Mouse (Mus musculus): Measurements from ENCODE around the gene Thra. TPM values are rescaled to one million over a fixed set of nuclear protein-coding genes. Genes with fewer than 3 reads are reported as not detected.
A peak's percentile ranks its signal among the peaks of the same experiment; 100 is the strongest.

Thra gene
- polyA plus RNA-seq, 1 experiment from 2014 or later: 24.5 TPM

DNA sequence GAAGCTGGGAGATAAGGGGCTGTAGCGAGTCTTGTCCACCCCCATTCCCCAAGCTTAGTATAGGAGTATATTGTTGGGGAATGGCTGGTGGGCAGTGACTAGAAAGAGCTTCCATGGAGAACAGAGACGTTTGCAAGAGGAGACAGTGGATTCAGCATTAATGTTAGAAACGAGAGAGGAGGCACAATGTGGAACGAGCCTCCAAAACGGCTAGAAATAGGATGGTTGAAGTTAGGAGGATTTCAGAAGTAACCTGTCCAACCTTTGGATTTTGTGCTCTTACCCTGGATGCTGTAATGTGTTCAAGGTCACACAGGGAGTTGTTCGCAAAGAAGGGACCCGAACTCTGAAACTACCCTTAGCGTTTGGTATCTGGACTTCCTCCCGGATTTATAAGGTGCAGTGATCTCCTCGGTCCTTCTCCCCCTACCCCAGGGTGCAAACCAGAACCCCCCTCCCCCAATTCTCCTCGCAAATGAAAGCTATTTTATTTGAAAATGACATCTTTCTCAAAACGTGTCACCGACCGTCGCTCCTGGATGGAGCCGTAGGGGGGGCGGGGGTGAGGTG lies 698 bp downstream of the Thra start:
- Histone ChIP-seq H3K27ac (replicated peaks) (peak overlapping the region; percentile 99), H3K4me3 (ENCODE audit: low read depth, low read length) (peak overlapping the region; percentile 98), H3K4me1 (replicated peaks; ENCODE audit: control insufficient read depth, insufficient read depth) (peaks cover 24% of the 10 kb centered on the region), H3K9me3 (ENCODE audit: control insufficient read depth, low read length) (no peaks in the 10 kb centered on the region), H3K36me3 (ENCODE audit: control insufficient read depth, insufficient read depth, low read length) (no peaks in the 10 kb centered on the region), H3K27me3 (ENCODE audit: control insufficient read depth, insufficient read depth, low read length) (no peaks in the 10 kb centered on the region), H3K9ac (ENCODE audit: low read length) (peak overlapping the region; percentile 98), H3K4me2 (replicated peaks; ENCODE audit: low read depth) (peak overlapping the region; percentile 87)
- 0% methylated on average over 17 of the region's 17 CpGs for WGBS
- DNase-seq (ENCODE audit: low spot score) (no peak), ATAC-seq (ENCODE audit: low FRiP score, low TSS enrichment) (no peak)
- TF ChIP-seq CTCF (IDR thresholded peaks at IDR 0.05; ENCODE audit: low read depth) (no peak), EP300 (optimal IDR thresholded peaks at IDR 0.05) (no peak)

DNA sequence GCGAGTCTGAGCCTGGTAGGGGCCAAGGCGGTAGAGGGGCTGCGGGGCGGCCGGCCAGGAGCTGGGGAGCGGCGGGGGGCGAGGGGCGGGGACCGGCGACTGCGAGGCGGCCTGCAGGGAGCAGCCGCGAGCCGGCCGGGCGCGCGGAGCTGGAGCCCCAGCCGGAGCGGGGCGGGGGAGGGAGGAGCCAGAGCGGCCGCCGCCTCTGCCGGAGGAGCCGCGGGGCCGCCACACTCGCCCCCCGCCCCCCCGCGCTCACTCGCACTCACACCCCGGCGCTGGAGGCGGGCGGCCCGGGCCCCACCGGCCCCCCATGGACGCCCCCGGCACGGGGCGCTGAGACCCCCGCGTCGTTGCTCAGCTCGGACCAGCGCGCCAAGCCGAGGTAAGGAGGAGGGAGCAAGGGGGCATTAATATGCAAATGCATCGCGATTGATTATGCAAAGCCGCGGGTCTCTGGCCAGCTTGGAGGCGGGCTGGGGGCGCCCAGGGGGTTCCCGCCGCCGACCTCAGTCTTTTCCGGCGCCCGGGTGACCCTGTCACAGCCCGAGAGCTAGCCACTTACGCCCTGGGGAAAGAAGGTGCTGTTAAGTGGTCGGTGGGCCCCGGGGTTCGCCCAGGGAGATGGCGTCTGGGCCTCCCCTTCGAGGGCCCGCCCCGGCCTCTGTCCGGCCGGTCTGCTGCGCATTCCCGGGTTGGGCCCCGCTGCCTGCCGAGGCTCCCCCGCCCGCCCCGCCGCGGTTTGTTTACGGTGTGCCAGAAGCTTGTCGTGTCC lies 1.4 kb downstream of the Thra start:
- peak; percentile 80 for ATAC-seq (ENCODE audit: low FRiP score, low TSS enrichment)

DNA sequence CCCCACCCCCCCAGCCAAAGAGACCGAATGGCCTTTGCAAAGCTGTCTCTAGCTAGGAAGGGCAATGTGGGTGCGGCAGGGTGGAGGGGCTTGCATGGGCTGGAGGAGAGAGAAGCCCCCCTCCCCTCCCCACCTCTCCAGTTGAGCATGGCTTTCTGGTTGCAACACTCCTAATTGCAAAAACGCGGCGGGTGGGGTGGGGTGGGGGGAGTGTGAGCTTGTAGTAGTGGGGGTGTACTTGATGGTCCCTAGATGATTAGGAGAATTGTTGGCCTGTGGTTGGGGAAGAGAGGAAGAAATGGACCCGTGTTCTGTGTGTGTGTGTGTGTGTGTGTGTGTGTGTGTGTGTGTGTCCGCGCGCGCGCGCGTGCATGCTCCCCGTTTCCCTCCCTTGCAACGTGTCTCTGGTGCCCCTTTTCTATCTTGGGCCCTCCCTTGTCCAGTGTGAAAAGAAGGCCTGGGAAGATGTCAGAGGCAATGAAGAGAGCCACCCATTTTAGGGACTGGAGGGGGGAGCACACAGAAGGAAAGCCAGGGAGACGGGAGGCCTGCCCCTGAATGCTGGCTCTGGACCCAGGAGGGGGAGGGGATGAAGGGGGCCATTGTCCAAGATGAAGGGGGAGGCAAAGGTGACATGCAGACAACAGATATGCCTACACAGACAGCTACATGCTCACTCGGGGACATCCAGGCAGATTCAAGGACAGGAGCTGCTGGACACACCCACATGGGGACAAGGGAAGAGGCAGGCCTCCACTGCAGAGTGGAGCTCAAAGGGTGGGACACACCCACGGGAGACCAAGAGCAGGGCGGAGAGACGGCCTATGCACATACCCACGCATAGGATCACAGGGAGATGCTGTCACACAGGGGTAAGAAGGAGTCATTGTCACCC lies 2.2 kb downstream of the Thra start:
- ATAC-seq (ENCODE audit: low FRiP score, low TSS enrichment): peak; percentile 11
- Histone ChIP-seq H3K27me3 (ENCODE audit: control insufficient read depth, insufficient read depth, low read length) (no peaks in the 10 kb centered on the region), H3K4me3 (ENCODE audit: low read depth, low read length) (peak overlapping the region; percentile 98), H3K36me3 (ENCODE audit: control insufficient read depth, insufficient read depth, low read length) (no peaks in the 10 kb centered on the region), H3K4me1 (replicated peaks; ENCODE audit: control insufficient read depth, insufficient read depth) (peaks cover 34% of the 10 kb centered on the region), H3K27ac (replicated peaks) (peak overlapping the region; percentile 99), H3K9me3 (ENCODE audit: control insufficient read depth, low read length) (no peaks in the 10 kb centered on the region), H3K4me2 (replicated peaks; ENCODE audit: low read depth) (peak overlapping the region; percentile 87), H3K9ac (ENCODE audit: low read length) (peak overlapping the region; percentile 98)
- 1% methylated on average over 20 of the region's 21 CpGs for WGBS
- peak; percentile 62 for DNase-seq (ENCODE audit: low spot score)
- TF ChIP-seq CTCF (IDR thresholded peaks at IDR 0.05; ENCODE audit: low read depth) (no peak), EP300 (optimal IDR thresholded peaks at IDR 0.05) (no peak)

More for the DNA sequence above, 1.4 kb downstream of the Thra start:
- H3K27ac ChIP-seq (replicated peaks): peak overlapping the region; percentile 99
- no peaks in the 10 kb centered on the region for H3K27me3 ChIP-seq (ENCODE audit: control insufficient read depth, insufficient read depth, low read length)
- peak overlapping the region; percentile 98 for H3K4me3 ChIP-seq (ENCODE audit: low read depth, low read length)
- peak overlapping the region; percentile 87 for H3K4me2 ChIP-seq (replicated peaks; ENCODE audit: low read depth)
- peaks cover 31% of the 10 kb centered on the region for H3K4me1 ChIP-seq (replicated peaks; ENCODE audit: control insufficient read depth, insufficient read depth)
- WGBS: under 1% methylated on average over 45 of the region's 86 CpGs
- peak overlapping the region; percentile 98 for H3K9ac ChIP-seq (ENCODE audit: low read length)
- H3K9me3 ChIP-seq (ENCODE audit: control insufficient read depth, low read length): no peaks in the 10 kb centered on the region
- no peaks in the 10 kb centered on the region for H3K36me3 ChIP-seq (ENCODE audit: control insufficient read depth, insufficient read depth, low read length)
- no peak for TF ChIP-seq EP300 (optimal IDR thresholded peaks at IDR 0.05)
- TF ChIP-seq CTCF (IDR thresholded peaks at IDR 0.05; ENCODE audit: low read depth): peak; percentile 57
- DNase-seq (ENCODE audit: low spot score): peak; percentile 90

DNA sequence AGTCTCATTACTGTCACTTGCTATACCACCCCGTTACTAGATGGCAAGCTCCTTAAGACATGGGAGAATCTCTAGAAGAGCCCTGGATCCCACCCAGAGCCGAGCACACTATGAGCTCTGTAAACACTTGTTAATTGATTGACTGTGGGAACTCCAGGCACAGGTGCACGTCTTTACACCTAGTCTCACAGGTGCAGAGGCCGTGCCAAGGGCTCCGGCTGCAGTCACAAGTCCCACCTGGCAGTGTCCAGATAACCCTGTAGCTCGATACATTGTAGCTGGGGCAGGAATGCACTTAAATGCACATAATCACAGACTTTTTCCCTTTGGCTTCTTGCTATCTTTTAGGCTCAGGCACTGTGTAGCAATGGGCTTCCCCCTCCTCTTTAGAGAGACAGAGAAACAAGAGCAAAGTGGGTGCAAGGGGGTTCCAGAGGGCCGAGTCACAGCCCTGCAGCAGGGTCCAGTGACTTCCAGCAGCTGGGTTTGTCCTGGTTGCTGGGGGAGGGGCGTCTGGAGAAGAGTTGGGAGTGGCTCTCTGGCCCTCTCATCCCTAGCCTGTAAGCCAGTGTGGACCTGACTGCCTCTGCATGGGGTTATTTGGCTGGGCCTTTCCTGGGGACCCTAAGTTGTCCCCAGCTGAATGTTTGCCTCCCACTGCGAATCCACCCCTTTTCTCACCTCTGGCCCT lies 3.4 kb downstream of the Thra start:
- Histone ChIP-seq H3K9ac (ENCODE audit: low read length) (peak overlapping the region; percentile 98), H3K4me1 (replicated peaks; ENCODE audit: control insufficient read depth, insufficient read depth) (peaks cover 42% of the 10 kb centered on the region), H3K36me3 (ENCODE audit: control insufficient read depth, insufficient read depth, low read length) (no peaks in the 10 kb centered on the region), H3K4me3 (ENCODE audit: low read depth, low read length) (peak overlapping the region; percentile 98), H3K4me2 (replicated peaks; ENCODE audit: low read depth) (peak overlapping the region; percentile 87), H3K27ac (replicated peaks) (peak overlapping the region; percentile 99), H3K9me3 (ENCODE audit: control insufficient read depth, low read length) (no peaks in the 10 kb centered on the region), H3K27me3 (ENCODE audit: control insufficient read depth, insufficient read depth, low read length) (no peaks in the 10 kb centered on the region)
- 9% methylated on average over 9 of the region's 9 CpGs for WGBS
- ATAC-seq (ENCODE audit: low FRiP score, low TSS enrichment): no peak
- no peak for TF ChIP-seq CTCF (IDR thresholded peaks at IDR 0.05; ENCODE audit: low read depth)
- TF ChIP-seq EP300 (optimal IDR thresholded peaks at IDR 0.05): no peak
- DNase-seq (ENCODE audit: low spot score): peak; percentile 60

DNA sequence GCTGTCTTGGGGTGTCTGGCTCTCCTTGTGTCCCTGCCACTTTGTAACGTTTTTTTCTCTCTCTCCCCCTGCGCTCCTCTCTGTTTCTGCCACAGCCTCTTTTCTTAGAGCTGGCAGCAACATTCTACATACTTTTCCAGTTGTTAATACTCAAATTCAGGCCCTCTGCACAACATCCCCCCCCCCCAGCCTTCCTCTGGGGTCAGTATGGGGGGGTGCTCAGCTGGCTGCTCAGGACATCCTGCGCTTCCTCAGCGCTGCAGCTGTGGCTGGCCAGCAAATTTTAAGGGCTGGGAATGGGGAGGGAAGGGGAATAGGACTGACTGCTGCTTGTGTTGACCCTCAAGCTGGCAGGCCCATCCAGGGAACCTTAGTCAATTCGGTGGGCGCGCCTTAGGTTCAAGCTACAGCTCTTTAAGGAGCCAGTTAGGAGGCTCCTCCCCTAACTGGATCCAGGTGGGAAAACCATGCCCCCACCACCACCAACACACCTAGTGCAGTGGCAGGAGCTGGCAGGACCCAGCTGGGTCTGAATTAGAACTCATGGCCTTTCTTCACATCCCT lies 4.1 kb downstream of the Thra start:
- ATAC-seq (ENCODE audit: low FRiP score, low TSS enrichment) (no peak), DNase-seq (ENCODE audit: low spot score) (peak; percentile 19)
- Histone ChIP-seq H3K4me1 (replicated peaks; ENCODE audit: control insufficient read depth, insufficient read depth) (peaks cover 49% of the 10 kb centered on the region), H3K27me3 (ENCODE audit: control insufficient read depth, insufficient read depth, low read length) (no peaks in the 10 kb centered on the region), H3K27ac (replicated peaks) (peak overlapping the region; percentile 99), H3K4me2 (replicated peaks; ENCODE audit: low read depth) (peak overlapping the region; percentile 87), H3K36me3 (ENCODE audit: control insufficient read depth, insufficient read depth, low read length) (no peaks in the 10 kb centered on the region), H3K4me3 (ENCODE audit: low read depth, low read length) (peak overlapping the region; percentile 98), H3K9ac (ENCODE audit: low read length) (peak overlapping the region; percentile 35; the same call in 1 of the 2 replicates), H3K9me3 (ENCODE audit: control insufficient read depth, low read length) (no peaks in the 10 kb centered on the region)
- WGBS: 35% methylated on average over 7 of the region's 7 CpGs
- no peak for TF ChIP-seq CTCF (IDR thresholded peaks at IDR 0.05; ENCODE audit: low read depth)
- TF ChIP-seq EP300 (optimal IDR thresholded peaks at IDR 0.05): no peak

Measured in stomach, postnatal 0 days (tissue).